Mouse (Mus musculus) CD4-positive, CD25-positive, alpha-beta regulatory T cell, adult 2 months (primary cell): ENCODE results near the gene Tmem252.

Source experiments
- DNase-seq: peaks from one replicate; pipeline ENCODE4 v3.0.0-alpha.2; 2012; ENCODE audit warnings: low read depth, low spot score

The Tmem252 gene

DNA sequence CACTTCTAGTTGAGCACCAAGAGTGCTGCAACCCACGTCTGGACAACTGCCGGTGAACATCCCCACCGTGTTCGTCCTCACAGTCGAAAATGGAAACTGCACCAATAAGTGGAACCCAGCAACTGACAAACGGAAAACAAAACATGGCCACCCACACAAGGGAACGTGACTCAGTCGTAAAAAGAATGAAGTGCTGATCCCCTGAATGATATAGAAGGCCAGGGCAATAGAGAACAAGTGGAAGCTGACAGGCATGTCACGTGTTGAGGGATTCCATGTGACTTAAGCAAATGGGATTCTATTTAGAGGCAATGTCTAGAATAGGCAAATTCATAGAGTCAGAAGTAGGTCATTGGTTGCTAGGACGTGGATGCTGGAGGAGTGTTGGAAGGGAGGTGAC is 50.6 kb downstream of the Tmem252 start:
- DNase-seq: no peak

- DNase-seq: no peak
These were observed 56.9 kb downstream of the Tmem252 start for GRCm38 (mm10) chr19:24730661-24731060.
